Mouse (Mus musculus) lung, embryonic 16.5 days (tissue): Measurements from ENCODE around the gene Sdhd. TPM values are rescaled to one million over a fixed set of nuclear protein-coding genes. Genes with fewer than 3 reads are reported as not detected.

Experiments
- ATAC-seq: fragments of 200-750 bp; cut with Nextera tagmentation; 2 replicates; pipeline ENCODE4 v1.8.0; 2017; ENCODE audit warnings: low read depth, mild to moderate bottlenecking, moderate library complexity
- H3K27ac ChIP-seq: fragments of 300-500 bp; sonication (generic); 2 replicates; pipeline ENCODE4 v1.5.1; 2014; ENCODE audit warnings: mild to moderate bottlenecking, control low read depth, low read length
- H3K27me3 ChIP-seq: fragments of 300-500 bp; sonication (generic); 2 replicates; pipeline ENCODE4 v1.6.1; 2014; ENCODE audit warnings: low read depth, low read length, mixed read lengths; ENCODE audit not compliant: control insufficient read depth, insufficient read depth
- H3K36me3 ChIP-seq: fragments of 300-500 bp; sonication (generic); 2 replicates; pipeline ENCODE4 v1.6.1; 2014; ENCODE audit warnings: low read length; ENCODE audit not compliant: control insufficient read depth, insufficient read depth
- H3K4me1 ChIP-seq: fragments of 300-500 bp; sonication (generic); replicated peaks from 2 replicates; pipeline ENCODE4 v1.6.1; 2014; ENCODE audit warnings: low read length, mixed read lengths; ENCODE audit not compliant: control insufficient read depth, insufficient read depth
- H3K4me2 ChIP-seq: fragments of 300-500 bp; sonication (generic); 2 replicates; pipeline ENCODE4 v1.6.1; 2014; ENCODE audit warnings: low read depth, low read length, control low read depth
- H3K4me3 ChIP-seq: fragments of 300-500 bp; sonication (generic); 2 replicates; pipeline ENCODE4 v1.5.1; 2014; ENCODE audit warnings: mild to moderate bottlenecking, low read length, control low read depth
- H3K9ac ChIP-seq: fragments of 300-500 bp; sonication (generic); 2 replicates; pipeline ENCODE4 v1.6.1; 2014; ENCODE audit warnings: low read length, control low read depth
- H3K9me3 ChIP-seq: fragments of 300-500 bp; sonication (generic); 2 replicates; pipeline ENCODE4 v1.6.1; 2016; ENCODE audit warnings: low read length; ENCODE audit not compliant: control insufficient read depth
- WGBS: fragments of 180-500 bp; shearing (Covaris S2); extraction: QIAGEN DNeasy Blood & Tissue Kit; methylation state at CpG from one replicate; pipeline ENCODE4 v1.1.7; 2014; 5-methylcytosine and 5-hydroxymethylcytosine counted together
- polyA plus RNA-seq: library from polyadenylated mRNA; unstranded; fragments of >200 nt; fragmentation: Nextera tagmentation; extraction: Ambion mirVana; gene quantifications from 2 replicates; pipeline ENCODE4 v1.2.1, GENCODE M21; 2015

The Sdhd gene
- polyA plus RNA-seq, 1 experiment from 2014 or later: 298 TPM

GRCm38 (mm10) chr9:50547859-50548478 lies 55.6 kb downstream of the Sdhd start:
- Histone ChIP-seq H3K36me3 (no peaks in the 10 kb centered on the region), H3K4me3 (no peak overlapping the region), H3K4me1 (no peaks in the 10 kb centered on the region), H3K9ac (no peak overlapping the region), H3K9me3 (no peaks in the 10 kb centered on the region), H3K27ac (no peak overlapping the region), H3K27me3 (no peaks in the 10 kb centered on the region), H3K4me2 (no peak overlapping the region)
- ATAC-seq: no peak
- 19% methylated on average over 5 of the region's 5 CpGs for WGBS

Other genes with a start within 250 kb of the Sdhd start
- gene Plet1, start 109.3 kb downstream of the Sdhd start, polyA plus RNA-seq: 4.1 and 8.3 TPM in 2 replicates
- gene Pts, start 75.1 kb downstream of the Sdhd start, polyA plus RNA-seq: 74.6 and 74.7 TPM in 2 replicates
- gene Il18, start 49.0 kb downstream of the Sdhd start, polyA plus RNA-seq: 5.0 and 6.5 TPM in 2 replicates
- gene Bco2, start 48.6 kb downstream of the Sdhd start, polyA plus RNA-seq: 0.09 and 0.35 TPM in 2 replicates
- gene Tex12, start 42.5 kb downstream of the Sdhd start, polyA plus RNA-seq: not detected in 2 replicates
- 193 and 194 TPM in 2 replicates for gene Timm8b, start 98 bp upstream of the Sdhd start, polyA plus RNA-seq
- 8.7 and 9.6 TPM in 2 replicates for gene Pih1d2, start 13.5 kb upstream of the Sdhd start, polyA plus RNA-seq
- 21.0 and 22.0 TPM in 2 replicates for gene Nkapd1, start 13.7 kb upstream of the Sdhd start, polyA plus RNA-seq
- gene Dlat, start 56.0 kb upstream of the Sdhd start, polyA plus RNA-seq: 40.5 and 43.6 TPM in 2 replicates
- 6.9 and 8.1 TPM in 2 replicates for gene Dixdc1, start 135.7 kb upstream of the Sdhd start, polyA plus RNA-seq
- 14.9 and 18.5 TPM in 2 replicates for gene 2310030G06Rik, start 142.7 kb upstream of the Sdhd start, polyA plus RNA-seq
- gene Cryab, start 147.5 kb upstream of the Sdhd start, polyA plus RNA-seq: 173 and 174 TPM in 2 replicates
- 21.1 and 26.2 TPM in 2 replicates for gene Hspb2, start 148.5 kb upstream of the Sdhd start, polyA plus RNA-seq
- 13.8 and 15.0 TPM in 2 replicates for gene Fdxacb1, start 164.4 kb upstream of the Sdhd start, polyA plus RNA-seq
- gene Alg9, start 171.2 kb upstream of the Sdhd start, polyA plus RNA-seq: 35.0 and 39.0 TPM in 2 replicates
- gene 1110032A03Rik, start 171.7 kb upstream of the Sdhd start, polyA plus RNA-seq: 46.3 and 51.8 TPM in 2 replicates
- 58.9 and 60.3 TPM in 2 replicates for gene Ppp2r1b, start 241.5 kb upstream of the Sdhd start, polyA plus RNA-seq